ENCODE assay signal across 27 mouse cellular contexts in the genomic region with DNA sequence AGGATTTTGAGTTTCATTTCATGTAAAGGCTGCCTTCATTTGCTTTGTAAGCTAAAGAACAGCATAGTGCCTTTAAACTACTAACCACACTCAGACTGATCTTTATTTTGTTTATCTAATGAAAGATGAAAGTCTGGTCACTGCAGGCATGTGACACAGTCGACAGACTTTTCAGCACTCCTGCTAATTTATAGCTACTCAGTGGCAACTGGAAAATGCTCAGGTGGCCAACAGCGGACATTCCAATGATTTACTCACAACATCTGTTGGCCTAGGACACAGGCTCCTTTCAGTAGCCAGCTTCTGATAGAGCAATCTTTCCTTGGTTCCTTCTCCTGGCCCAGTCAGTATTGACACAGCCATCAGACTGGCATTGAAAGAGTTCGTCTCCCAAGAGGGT.
DNase-seq lines count a peak whose midpoint lies in the region; ATAC-seq and TF ChIP-seq lines count a peak whose summit lies in the region.
"Had no signal": no experiment of that assay in that cellular context is flagged by ENCODE, and none has a peak within 500 bp of the region (broad histone marks: within the 10 kb centered on the region; RNA-seq: fewer than 3 reads in every experiment).

No protein-coding gene starts in this region.

- no peak overlapping the region for H3ac ChIP-seq in C2C12 (ENCODE audit: control insufficient read depth, insufficient read length, low read depth)

- no peak overlapping the region for H3K9ac ChIP-seq in kidney, embryonic 14.5 days (ENCODE audit: low read depth, low read length)
- H3K9ac ChIP-seq: embryonic facial prominence, embryonic 13.5 days; forebrain, embryonic 12.5 days; hindbrain, embryonic 14.5 days; liver, postnatal 0 days had no signal

- H3K27ac ChIP-seq in kidney, embryonic 14.5 days (ENCODE audit: low read depth, low read length): no peak overlapping the region
- no peak overlapping the region for H3K27ac ChIP-seq in hindbrain, embryonic 10.5 days
- H3K27ac ChIP-seq: embryonic facial prominence, embryonic 13.5 days; forebrain, embryonic 12.5 days; gastrocnemius, adult 2 months; hindbrain, embryonic 14.5 days had no signal

- 18% methylated on average over 3 of the region's 3 CpGs for WGBS in kidney, embryonic 14.5 days
- WGBS in hindbrain, embryonic 10.5 days: 79% methylated on average over 3 of the region's 3 CpGs

- no peak overlapping the region for H3K4me2 ChIP-seq in kidney, embryonic 14.5 days (replicated peaks; ENCODE audit: low read depth, low read length)
- H3K4me2 ChIP-seq: embryonic facial prominence, embryonic 13.5 days; forebrain, embryonic 12.5 days; hindbrain, embryonic 14.5 days; liver, embryonic 11.5 days; midbrain, embryonic 11.5 days had no signal

- 0 out of 2 replicates have a peak, but pooled peaks cover 3% of the 10 kb centered on the region for H3K4me1 ChIP-seq in kidney, embryonic 14.5 days (ENCODE audit: control insufficient read depth, insufficient read depth, low read length)
- H3K4me1 ChIP-seq in hindbrain, embryonic 10.5 days (replicated peaks): no peaks in the 10 kb centered on the region
- H3K4me1 ChIP-seq: embryonic facial prominence, embryonic 13.5 days; forebrain, embryonic 12.5 days had no signal

- no peak overlapping the region for H3K4me3 ChIP-seq in kidney, embryonic 14.5 days (ENCODE audit: low read length)
- no peak overlapping the region for H3K4me3 ChIP-seq in C2C12 (ENCODE audit: insufficient read depth, poor library complexity, severe bottlenecking)
- no peak overlapping the region for H3K4me3 ChIP-seq in hindbrain, embryonic 10.5 days
- H3K4me3 ChIP-seq: embryonic facial prominence, embryonic 13.5 days; erythroblast, embryonic 14.5 days; forebrain, embryonic 12.5 days; gastrocnemius, adult 2 months had no signal

- H3K79me3 ChIP-seq in C2C12 (ENCODE audit: low read depth): no peaks in the 10 kb centered on the region

- H3K36me3 ChIP-seq in kidney, embryonic 14.5 days (ENCODE audit: control insufficient read depth, insufficient read depth, low read length): no peaks in the 10 kb centered on the region
- H3K36me3 ChIP-seq in C2C12 (ENCODE audit: control insufficient read depth, insufficient read depth): no peaks in the 10 kb centered on the region
- no peaks in the 10 kb centered on the region for H3K36me3 ChIP-seq in hindbrain, embryonic 10.5 days
- H3K36me3 ChIP-seq: embryonic facial prominence, embryonic 13.5 days; forebrain, embryonic 12.5 days; G1E had no signal

- no peak for DNase-seq in kidney, adult 9 months
- peak; percentile 79 for DNase-seq in forelimb bud, embryonic 11.5 days (ENCODE audit: low read depth, low spot score)
- DNase-seq in mesoderm, embryonic 11.5 days (ENCODE audit: low read depth, low spot score): peak; percentile 77
- DNase-seq in hindbrain, embryonic 10.5 days (ENCODE audit: low spot score): no peak
- DNase-seq in liver: no peak
- no peak for DNase-seq in right cerebral cortex, postnatal 36 days (ENCODE audit: low spot score in 2 of 2)
- DNase-seq: cerebellum, adult 18-20 months; cerebellum, postnatal 25 days; gastrocnemius, adult 2 months; heart, postnatal 36 days; kidney, postnatal 10 days; layer of hippocampus, postnatal 36 days; liver, postnatal 0 days; right cerebral cortex, postnatal 14 days; spleen, adult 18-20 months had no signal

- H3K9me3 ChIP-seq in kidney, embryonic 14.5 days (ENCODE audit: control insufficient read depth, low read length): no peaks in the 10 kb centered on the region
- no peaks in the 10 kb centered on the region for H3K9me3 ChIP-seq in hindbrain, embryonic 10.5 days
- H3K9me3 ChIP-seq: embryonic facial prominence, embryonic 13.5 days; forebrain, embryonic 12.5 days; G1E had no signal

- no peaks in the 10 kb centered on the region for H3K79me2 ChIP-seq in C2C12 (ENCODE audit: control insufficient read depth, insufficient read depth)

- TF ChIP-seq CTCF in C2C12 (IDR thresholded peaks at IDR 0.05; ENCODE audit: control insufficient read depth, insufficient read depth, insufficient read length): no peak

- H3K27me3 ChIP-seq in kidney, embryonic 14.5 days (ENCODE audit: control insufficient read depth, insufficient read depth, low read length): no peaks in the 10 kb centered on the region
- no peaks in the 10 kb centered on the region for H3K27me3 ChIP-seq in C2C12 (ENCODE audit: control insufficient read depth, insufficient read depth, insufficient read length)
- no peaks in the 10 kb centered on the region for H3K27me3 ChIP-seq in hindbrain, embryonic 10.5 days (ENCODE audit: insufficient read depth, poor library complexity, severe bottlenecking)
- H3K27me3 ChIP-seq: CH12.LX; embryonic facial prominence, embryonic 13.5 days; forebrain, embryonic 12.5 days; Patski had no signal

- peak; percentile 28; the same call in 1 of the 2 replicates for ATAC-seq in kidney, embryonic 14.5 days (ENCODE audit: low FRiP score, low TSS enrichment)
- ATAC-seq: liver, postnatal 0 days; lung, postnatal 0 days; Patski had no signal

TF ChIP-seq in C2C12, 6 proteins besides CTCF, POLR2A, EP300 and RAD21:
- TF ChIP-seq MYOD1 (IDR thresholded peaks at IDR 0.05; ENCODE audit: control insufficient read depth, insufficient read length, low read depth) (peak; percentile 93), FOSL1 (IDR thresholded peaks at IDR 0.05; ENCODE audit: insufficient read depth, low read length, poor library complexity, severe bottlenecking) (no peak), MAX (IDR thresholded peaks at IDR 0.05) (no peak), MYOG (IDR thresholded peaks at IDR 0.05; ENCODE audit: control insufficient read depth, extremely low read depth, insufficient read length) (no peak), USF1 (IDR thresholded peaks at IDR 0.05; ENCODE audit: low read depth) (peak; percentile 78), CEBPB (IDR thresholded peaks at IDR 0.05; ENCODE audit: low read depth) (no peak)
TF ChIP-seq in C2C12: peak in this region for 2.

Comparison
In these comparisons a context has a peak if more than half of its experiments do, and no peak if none do; other contexts are left out.
1. DNase-seq: peak in forelimb bud, embryonic 11.5 days (single experiment) and mesoderm, embryonic 11.5 days (single experiment); none in kidney, adult 9 months (single experiment), hindbrain, embryonic 10.5 days (single experiment), liver (single experiment) and right cerebral cortex, postnatal 36 days (0 of 2).